Mouse (Mus musculus): ENCODE measurements at regions not wholly inside any gene's neighbourhood (a gene's known extent, or its start where the extent isn't known, plus 50 kb on each side); places are given as distances from the start of the nearest gene placed in this dataset.

DNA sequence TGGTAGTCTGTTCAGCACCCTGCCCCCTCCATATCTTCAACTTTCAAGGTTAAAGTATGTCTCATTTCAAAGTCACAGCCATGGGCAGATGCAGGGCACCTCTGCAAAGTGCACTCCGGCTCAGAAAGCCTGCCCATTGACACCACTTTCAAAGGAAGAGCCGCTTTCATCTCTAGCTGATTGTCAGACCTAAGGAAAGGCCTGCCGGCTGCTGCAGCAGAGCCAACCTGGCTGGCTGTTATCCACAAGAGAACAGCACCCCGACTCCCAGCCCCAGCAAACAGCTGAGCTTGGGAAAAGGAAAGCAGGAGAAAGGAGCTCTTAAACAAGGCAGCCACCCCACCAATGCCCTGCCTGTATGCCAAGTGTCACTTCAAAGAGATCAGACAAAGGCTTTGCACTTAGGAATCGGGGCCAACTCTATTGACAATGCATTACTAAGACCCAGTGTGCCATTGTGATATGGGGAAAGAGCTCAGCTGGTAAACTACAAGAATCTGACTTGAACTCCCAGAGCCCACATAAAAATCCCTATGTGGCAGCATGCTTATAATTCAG lies 357.3 kb upstream of the Arid1b start:
- ATAC-seq (replicated peaks; ENCODE audit: low FRiP score, low TSS enrichment, low read depth) (no peak), DNase-seq (ENCODE audit: low spot score) (no peak)
- Histone ChIP-seq H3K4me1 (replicated peaks; ENCODE audit: control insufficient read depth, insufficient read depth, low read length) (peaks cover 7% of the 10 kb centered on the region; the same call in 1 of the 2 replicates), H3K9me3 (ENCODE audit: control insufficient read depth, low read length) (no peaks in the 10 kb centered on the region), H3K27me3 (replicated peaks; ENCODE audit: control insufficient read depth, insufficient read depth, low read length) (no peaks in the 10 kb centered on the region), H3K4me3 (ENCODE audit: low read depth, low read length) (no peak overlapping the region), H3K4me2 (ENCODE audit: low read length) (no peak overlapping the region), H3K36me3 (ENCODE audit: control insufficient read depth, insufficient read depth, low read length) (no peaks in the 10 kb centered on the region), H3K27ac (ENCODE audit: low read depth) (no peak overlapping the region), H3K9ac (ENCODE audit: low read length) (no peak overlapping the region)
- WGBS: 41% methylated on average over 5 of the region's 5 CpGs

DNA sequence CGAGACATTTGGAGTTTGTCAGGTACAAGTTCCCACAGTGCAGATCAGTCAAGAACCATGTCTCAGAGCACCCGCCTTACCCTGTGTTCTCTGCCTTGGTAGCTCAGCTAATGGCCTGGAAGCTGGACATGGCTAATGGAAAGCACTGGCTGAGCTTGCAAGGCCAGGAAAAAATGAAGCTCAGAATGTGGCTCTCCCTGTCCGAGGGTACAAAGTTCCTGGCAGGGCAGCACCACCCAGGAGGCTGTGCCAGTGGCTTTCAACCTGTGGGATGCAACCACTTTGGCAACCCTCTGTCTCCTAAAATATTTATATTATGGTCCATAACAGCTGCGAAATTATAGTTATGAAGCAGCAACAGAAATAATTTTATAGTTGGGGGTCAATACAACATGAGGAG lies 354.6 kb upstream of the Arid1b start:
- Histone ChIP-seq H3K27ac (ENCODE audit: low read depth) (no peak overlapping the region), H3K4me1 (replicated peaks; ENCODE audit: control insufficient read depth, insufficient read depth, low read length) (peaks cover 7% of the 10 kb centered on the region; the same call in 1 of the 2 replicates)
- DNase-seq (ENCODE audit: low spot score): no peak

DNA sequence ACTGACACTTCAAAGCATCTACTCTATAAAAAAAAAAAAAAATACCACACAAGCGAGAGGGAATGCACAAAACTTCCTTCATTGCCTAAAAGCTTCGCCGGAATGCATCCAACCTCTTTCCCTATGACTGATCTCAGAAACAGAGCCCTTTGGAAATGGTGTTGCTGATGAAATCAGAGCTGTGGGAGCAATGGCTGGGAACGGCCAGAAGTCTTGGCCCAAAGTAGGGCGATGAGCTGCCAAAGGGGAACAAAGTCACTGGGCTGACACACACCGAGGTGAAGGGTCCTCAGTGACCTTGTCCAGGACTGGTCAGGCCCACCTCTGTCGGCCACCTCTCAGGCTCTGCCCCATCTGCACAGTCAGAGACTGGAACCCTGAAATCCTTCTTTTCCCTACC lies 353.6 kb upstream of the Arid1b start:
- ATAC-seq (replicated peaks; ENCODE audit: low FRiP score, low TSS enrichment, low read depth): no peak
- H3K36me3 ChIP-seq (ENCODE audit: control insufficient read depth, insufficient read depth, low read length): no peaks in the 10 kb centered on the region
- H3K9me3 ChIP-seq (ENCODE audit: control insufficient read depth, low read length): no peaks in the 10 kb centered on the region
- H3K4me1 ChIP-seq (replicated peaks; ENCODE audit: control insufficient read depth, insufficient read depth, low read length): peaks cover 7% of the 10 kb centered on the region; the same call in 1 of the 2 replicates
- 78% methylated on average over 7 of the region's 7 CpGs for WGBS
- no peak for DNase-seq (ENCODE audit: low spot score)
- H3K27me3 ChIP-seq (replicated peaks; ENCODE audit: control insufficient read depth, insufficient read depth, low read length): no peaks in the 10 kb centered on the region
- H3K4me2 ChIP-seq (ENCODE audit: low read length): no peak overlapping the region
- H3K4me3 ChIP-seq (ENCODE audit: low read depth, low read length): no peak overlapping the region
- H3K9ac ChIP-seq (ENCODE audit: low read length): no peak overlapping the region
- H3K27ac ChIP-seq (ENCODE audit: low read depth): no peak overlapping the region

More for the DNA sequence above, 354.6 kb upstream of the Arid1b start:
- H3K9me3 ChIP-seq (ENCODE audit: control insufficient read depth, low read length): no peaks in the 10 kb centered on the region
- H3K36me3 ChIP-seq (ENCODE audit: control insufficient read depth, insufficient read depth, low read length): no peaks in the 10 kb centered on the region
- H3K9ac ChIP-seq (ENCODE audit: low read length): no peak overlapping the region
- WGBS: 86% methylated on average over 4 of the region's 4 CpGs
- H3K4me2 ChIP-seq (ENCODE audit: low read length): no peak overlapping the region
- H3K27me3 ChIP-seq (replicated peaks; ENCODE audit: control insufficient read depth, insufficient read depth, low read length): no peaks in the 10 kb centered on the region
- no peak for ATAC-seq (replicated peaks; ENCODE audit: low FRiP score, low TSS enrichment, low read depth)
- no peak overlapping the region for H3K4me3 ChIP-seq (ENCODE audit: low read depth, low read length)

GRCm38 (mm10) chr17:4641166-4641565 lies 353.0 kb upstream of the Arid1b start:
- Histone ChIP-seq H3K4me2 (ENCODE audit: low read length) (no peak overlapping the region), H3K9ac (ENCODE audit: low read length) (no peak overlapping the region), H3K36me3 (ENCODE audit: control insufficient read depth, insufficient read depth, low read length) (no peaks in the 10 kb centered on the region), H3K9me3 (ENCODE audit: control insufficient read depth, low read length) (no peaks in the 10 kb centered on the region), H3K4me1 (replicated peaks; ENCODE audit: control insufficient read depth, insufficient read depth, low read length) (peaks cover 7% of the 10 kb centered on the region; the same call in 1 of the 2 replicates), H3K27me3 (replicated peaks; ENCODE audit: control insufficient read depth, insufficient read depth, low read length) (no peaks in the 10 kb centered on the region), H3K27ac (ENCODE audit: low read depth) (no peak overlapping the region), H3K4me3 (ENCODE audit: low read depth, low read length) (no peak overlapping the region)
- 55% methylated on average over 4 of the region's 4 CpGs for WGBS
- DNase-seq (ENCODE audit: low spot score) (no peak), ATAC-seq (replicated peaks; ENCODE audit: low FRiP score, low TSS enrichment, low read depth) (no peak)

GRCm38 (mm10) chr17:4642046-4642445 lies 352.1 kb upstream of the Arid1b start:
- H3K4me1 ChIP-seq (replicated peaks; ENCODE audit: control insufficient read depth, insufficient read depth, low read length): peaks cover 7% of the 10 kb centered on the region; the same call in 1 of the 2 replicates
- no peak overlapping the region for H3K4me3 ChIP-seq (ENCODE audit: low read depth, low read length)
- no peak for ATAC-seq (replicated peaks; ENCODE audit: low FRiP score, low TSS enrichment, low read depth)
- no peaks in the 10 kb centered on the region for H3K9me3 ChIP-seq (ENCODE audit: control insufficient read depth, low read length)
- no peaks in the 10 kb centered on the region for H3K36me3 ChIP-seq (ENCODE audit: control insufficient read depth, insufficient read depth, low read length)
- no peak overlapping the region for H3K9ac ChIP-seq (ENCODE audit: low read length)
- no peak overlapping the region for H3K27ac ChIP-seq (ENCODE audit: low read depth)
- no peak for DNase-seq (ENCODE audit: low spot score)
- H3K27me3 ChIP-seq (replicated peaks; ENCODE audit: control insufficient read depth, insufficient read depth, low read length): no peaks in the 10 kb centered on the region
- WGBS: 85% methylated on average over 1 of the region's 1 CpGs
- no peak overlapping the region for H3K4me2 ChIP-seq (ENCODE audit: low read length)

DNA sequence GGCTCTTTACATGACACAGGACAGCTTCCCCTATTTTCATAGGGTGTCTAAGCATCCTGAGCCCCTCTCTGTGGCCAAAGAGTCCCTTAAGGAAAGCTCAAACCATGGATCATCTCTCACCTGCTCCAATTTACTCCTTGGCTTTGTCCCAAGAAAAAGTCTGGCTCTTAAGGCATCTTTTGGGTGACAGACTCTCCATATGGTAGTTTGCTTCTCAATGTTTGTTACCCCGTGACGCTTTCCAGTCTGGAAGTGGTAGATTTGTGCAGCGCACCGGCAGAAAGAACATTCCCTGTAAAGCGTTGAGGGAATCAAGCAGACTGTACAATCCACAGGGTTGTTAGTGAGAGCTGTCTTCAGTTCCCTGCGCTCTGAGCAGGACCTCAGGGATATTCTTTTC lies 350.8 kb upstream of the Arid1b start:
- Histone ChIP-seq H3K9me3 (ENCODE audit: control insufficient read depth, low read length) (no peaks in the 10 kb centered on the region), H3K27ac (ENCODE audit: low read depth) (no peak overlapping the region), H3K4me3 (ENCODE audit: low read depth, low read length) (no peak overlapping the region), H3K9ac (ENCODE audit: low read length) (no peak overlapping the region), H3K4me1 (replicated peaks; ENCODE audit: control insufficient read depth, insufficient read depth, low read length) (peaks cover 7% of the 10 kb centered on the region; the same call in 1 of the 2 replicates), H3K36me3 (ENCODE audit: control insufficient read depth, insufficient read depth, low read length) (no peaks in the 10 kb centered on the region), H3K4me2 (ENCODE audit: low read length) (no peak overlapping the region), H3K27me3 (replicated peaks; ENCODE audit: control insufficient read depth, insufficient read depth, low read length) (no peaks in the 10 kb centered on the region)
- no peak for ATAC-seq (replicated peaks; ENCODE audit: low FRiP score, low TSS enrichment, low read depth)
- 68% methylated on average over 6 of the region's 6 CpGs for WGBS
- DNase-seq (ENCODE audit: low spot score): no peak

- H3K9me3 ChIP-seq (ENCODE audit: control insufficient read depth, low read length): no peaks in the 10 kb centered on the region
Observed at GRCm38 (mm10) chr17:4648603-4649002, 345.5 kb upstream of the Arid1b start.

GRCm38 (mm10) chr17:4654221-4654620 lies 339.9 kb upstream of the Arid1b start:
- Histone ChIP-seq H3K27me3 (replicated peaks; ENCODE audit: control insufficient read depth, insufficient read depth, low read length) (no peaks in the 10 kb centered on the region), H3K4me3 (ENCODE audit: low read depth, low read length) (no peak overlapping the region), H3K27ac (ENCODE audit: low read depth) (no peak overlapping the region), H3K9ac (ENCODE audit: low read length) (no peak overlapping the region), H3K9me3 (ENCODE audit: control insufficient read depth, low read length) (no peaks in the 10 kb centered on the region), H3K4me1 (replicated peaks; ENCODE audit: control insufficient read depth, insufficient read depth, low read length) (no peaks in the 10 kb centered on the region), H3K4me2 (ENCODE audit: low read length) (no peak overlapping the region), H3K36me3 (ENCODE audit: control insufficient read depth, insufficient read depth, low read length) (no peaks in the 10 kb centered on the region)
- DNase-seq (ENCODE audit: low spot score) (no peak), ATAC-seq (replicated peaks; ENCODE audit: low FRiP score, low TSS enrichment, low read depth) (no peak)
- 88% methylated on average over 3 of the region's 3 CpGs for WGBS

More at GRCm38 (mm10) chr17:4648603-4649002, 345.5 kb upstream of the Arid1b start:
- H3K27ac ChIP-seq (ENCODE audit: low read depth): no peak overlapping the region
- no peak overlapping the region for H3K9ac ChIP-seq (ENCODE audit: low read length)
- H3K36me3 ChIP-seq (ENCODE audit: control insufficient read depth, insufficient read depth, low read length): no peaks in the 10 kb centered on the region
- ATAC-seq (replicated peaks; ENCODE audit: low FRiP score, low TSS enrichment, low read depth): no peak
- H3K4me2 ChIP-seq (ENCODE audit: low read length): no peak overlapping the region
- DNase-seq (ENCODE audit: low spot score): no peak
- 83% methylated on average over 4 of the region's 4 CpGs for WGBS
- no peaks in the 10 kb centered on the region for H3K4me1 ChIP-seq (replicated peaks; ENCODE audit: control insufficient read depth, insufficient read depth, low read length)
- no peak overlapping the region for H3K4me3 ChIP-seq (ENCODE audit: low read depth, low read length)
- no peaks in the 10 kb centered on the region for H3K27me3 ChIP-seq (replicated peaks; ENCODE audit: control insufficient read depth, insufficient read depth, low read length)

DNA sequence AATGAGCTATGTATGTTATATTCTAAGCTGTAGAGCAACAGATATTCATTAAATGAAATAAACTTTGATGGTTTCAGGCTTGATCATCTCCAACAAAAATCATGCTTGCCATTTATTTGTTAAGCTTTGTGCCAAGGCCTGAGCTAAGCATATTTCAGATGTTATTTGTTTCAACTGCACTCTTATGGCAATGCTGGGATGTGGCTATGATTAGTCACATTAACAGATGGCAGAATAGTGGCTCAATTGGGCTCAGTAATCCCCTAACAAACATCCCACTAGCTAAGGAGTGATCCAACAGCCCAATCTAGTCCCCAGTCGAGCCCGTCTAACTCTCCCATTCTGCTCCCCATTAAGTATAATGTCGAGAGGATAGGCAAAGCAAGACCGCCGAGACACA lies 332.1 kb upstream of the Arid1b start:
- WGBS: 96% methylated on average over 5 of the region's 5 CpGs
- no peak overlapping the region for H3K9ac ChIP-seq (ENCODE audit: low read length)
- no peak overlapping the region for H3K27ac ChIP-seq (ENCODE audit: low read depth)
- DNase-seq (ENCODE audit: low spot score): no peak
- no peaks in the 10 kb centered on the region for H3K4me1 ChIP-seq (replicated peaks; ENCODE audit: control insufficient read depth, insufficient read depth, low read length)
- H3K9me3 ChIP-seq (ENCODE audit: control insufficient read depth, low read length): no peaks in the 10 kb centered on the region
- H3K27me3 ChIP-seq (replicated peaks; ENCODE audit: control insufficient read depth, insufficient read depth, low read length): no peaks in the 10 kb centered on the region
- no peaks in the 10 kb centered on the region for H3K36me3 ChIP-seq (ENCODE audit: control insufficient read depth, insufficient read depth, low read length)
- H3K4me3 ChIP-seq (ENCODE audit: low read depth, low read length): no peak overlapping the region
- ATAC-seq (replicated peaks; ENCODE audit: low FRiP score, low TSS enrichment, low read depth): no peak
- no peak overlapping the region for H3K4me2 ChIP-seq (ENCODE audit: low read length)

All from intestine, embryonic 14.5 days (tissue).